Mouse (Mus musculus) embryonic facial prominence, embryonic 13.5 days (tissue): Measurements from ENCODE around the gene Usp17la. TPM values are rescaled to one million over a fixed set of nuclear protein-coding genes. Genes with fewer than 3 reads are reported as not detected.
"Not testable (repeated sequence)": the region's sequence is repeated elsewhere in the genome, so short reads cannot be mapped to it uniquely, and the experiment has no call there.

Experiments
- ATAC-seq: fragments of 200-750 bp; cut with Nextera tagmentation; 2 replicates; pipeline ENCODE4 v1.8.0; 2017; ENCODE audit warnings: low read depth; ENCODE audit not compliant: insufficient number of reproducible peaks, insufficient read depth, low FRiP score, low TSS enrichment
- H3K27ac ChIP-seq: fragments of 300-500 bp; sonication (generic); 2 replicates; pipeline ENCODE4 v1.5.1; 2015; ENCODE audit warnings: moderate library complexity, mild to moderate bottlenecking, inconsistent platforms
- H3K27me3 ChIP-seq: fragments of 300-500 bp; sonication (generic); 2 replicates; pipeline ENCODE4 v1.6.1; 2015; ENCODE audit warnings: mild to moderate bottlenecking, inconsistent platforms
- H3K36me3 ChIP-seq: fragments of 300-500 bp; sonication (generic); 2 replicates; pipeline ENCODE4 v1.6.1; 2015; ENCODE audit warnings: mild to moderate bottlenecking, inconsistent platforms
- H3K4me1 ChIP-seq: fragments of 300-500 bp; sonication (generic); 2 replicates; pipeline ENCODE4 v1.6.1; 2015; ENCODE audit warnings: inconsistent platforms
- H3K4me2 ChIP-seq: fragments of 300-500 bp; sonication (generic); 2 replicates; pipeline ENCODE4 v1.6.1; 2015; ENCODE audit warnings: moderate library complexity, mild to moderate bottlenecking, inconsistent platforms
- H3K4me3 ChIP-seq: fragments of 300-500 bp; sonication (generic); 2 replicates; pipeline ENCODE4 v1.5.1; 2015; ENCODE audit warnings: mild to moderate bottlenecking, inconsistent platforms
- H3K9ac ChIP-seq: fragments of 300-500 bp; sonication (generic); 2 replicates; pipeline ENCODE4 v1.6.1; 2015; ENCODE audit warnings: mild to moderate bottlenecking, inconsistent platforms
- H3K9me3 ChIP-seq: fragments of 300-500 bp; sonication (generic); 2 replicates; pipeline ENCODE4 v1.6.1; 2016; ENCODE audit warnings: inconsistent platforms
- whole genome bisulfite sequencing: fragments of 180-500 bp; shearing (Covaris S2); methylation state at CpG from one replicate; pipeline ENCODE4 v1.1.7; 2015; ENCODE audit warnings: mixed read lengths; 5-methylcytosine and 5-hydroxymethylcytosine counted together
- polyA plus RNA-seq: library from polyadenylated mRNA; unstranded; fragments of >200 nt; fragmentation: Nextera tagmentation; extraction: Ambion mirVana; gene quantifications from 2 replicates; pipeline ENCODE4 v1.2.1, GENCODE M21; 2015

Gene Usp17la
- polyA plus RNA-seq = 0.10 TPM in 1 of 2 replicates, not detected in the other

DNA sequence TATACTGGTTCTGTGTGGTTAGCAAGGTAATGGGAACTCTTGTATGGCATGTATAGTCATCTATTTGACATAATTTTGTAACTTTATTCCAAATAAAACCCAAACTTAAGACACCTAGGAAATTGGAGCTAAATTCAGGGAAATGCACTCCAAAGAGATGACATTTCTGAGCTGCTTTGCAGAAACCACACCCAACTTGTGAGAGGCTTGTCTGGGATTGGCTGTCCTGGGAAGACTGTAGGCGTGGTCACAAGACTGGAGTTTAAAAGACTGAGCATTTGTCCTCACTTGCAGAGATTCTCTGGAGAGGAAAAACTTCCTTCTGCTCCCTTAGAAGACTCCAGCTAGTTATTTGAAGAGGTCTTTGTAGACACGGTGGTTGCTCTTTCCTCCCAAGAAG lies at the start of gene Usp17la:
Gene Usp17la, plus strand, starts transcription at position 301 of the 400 bp plus-strand sequence.
- WGBS = 75% methylated on average over 2 of the region's 2 CpGs

GRCm38 (mm10) chr7:104810335-104810734 lies 46.5 kb upstream of the Usp17la start:
- not testable (repeated sequence) for H3K9me3 ChIP-seq, H3K4me3 ChIP-seq, H3K36me3 ChIP-seq, H3K4me1 ChIP-seq, H3K27me3 ChIP-seq, H3K27ac ChIP-seq, H3K4me2 ChIP-seq, ATAC-seq, H3K9ac ChIP-seq
- WGBS = 84% methylated on average over 8 of the region's 8 CpGs

More for the DNA sequence above, at the start of gene Usp17la:
- not testable (repeated sequence) for H3K4me2 ChIP-seq, H3K9me3 ChIP-seq, H3K27ac ChIP-seq, ATAC-seq, H3K36me3 ChIP-seq, H3K4me3 ChIP-seq, H3K27me3 ChIP-seq, H3K9ac ChIP-seq, H3K4me1 ChIP-seq

GRCm38 (mm10) chr7:104842503-104842902 lies 14.3 kb upstream of the Usp17la start, which contains the start of gene Usp17lb:
Gene Usp17lb (minus strand): TSS chr7:104842603.
- no peaks in the 10 kb centered on the region for H3K9me3 ChIP-seq
- H3K4me1 ChIP-seq = no peaks in the 10 kb centered on the region
- H3K36me3 ChIP-seq = no peaks in the 10 kb centered on the region
- 61% methylated on average over 1 of the region's 1 CpGs for WGBS
- no peaks in the 10 kb centered on the region for H3K27me3 ChIP-seq
- H3K4me2 ChIP-seq = no peak within 1 kb of the TSS
- ATAC-seq = no peak
- no peak within 1 kb of the TSS for H3K27ac ChIP-seq
- H3K4me3 ChIP-seq = no peak within 1 kb of the TSS
- no peak within 1 kb of the TSS for H3K9ac ChIP-seq

- no peaks in the 10 kb centered on the region for H3K36me3 ChIP-seq
- no peak overlapping the region for H3K27ac ChIP-seq
- 74% methylated on average over 1 of the region's 1 CpGs for WGBS
- no peaks in the 10 kb centered on the region for H3K4me1 ChIP-seq
- H3K4me2 ChIP-seq = no peak overlapping the region
- no peaks in the 10 kb centered on the region for H3K27me3 ChIP-seq
- H3K9me3 ChIP-seq = no peaks in the 10 kb centered on the region
- no peak overlapping the region for H3K4me3 ChIP-seq
- no peak for ATAC-seq
- no peak overlapping the region for H3K9ac ChIP-seq
These were observed 13.0 kb upstream of the Usp17la start for GRCm38 (mm10) chr7:104843731-104844287.

DNA sequence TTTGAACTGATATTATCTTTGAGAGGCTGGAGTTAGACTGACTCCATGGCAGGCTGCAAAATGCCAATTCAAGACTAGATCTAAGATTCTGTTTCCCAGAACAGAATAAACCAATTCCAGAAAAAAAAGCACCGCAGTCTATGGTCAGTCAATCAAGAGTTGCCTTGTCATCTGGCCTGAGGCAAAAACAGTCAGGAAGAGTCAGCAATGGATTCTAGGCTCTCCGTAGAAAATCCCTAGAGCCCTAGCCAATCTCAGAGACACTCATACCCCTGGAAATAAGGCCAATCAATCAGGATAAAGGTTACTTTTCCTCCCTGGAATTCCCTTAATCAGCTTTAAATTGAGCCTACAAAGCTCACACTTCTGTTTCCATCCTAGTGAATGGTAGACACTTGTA lies 5.3 kb upstream of the Usp17la start:
- not testable (repeated sequence) for H3K36me3 ChIP-seq, H3K4me2 ChIP-seq, H3K9me3 ChIP-seq, H3K27ac ChIP-seq, H3K27me3 ChIP-seq, ATAC-seq, H3K4me1 ChIP-seq, H3K4me3 ChIP-seq, H3K9ac ChIP-seq
- 31% methylated on average over 2 of the region's 2 CpGs for WGBS

GRCm38 (mm10) chr7:104855248-104855750 lies 1.5 kb upstream of the Usp17la start:
- no peak overlapping the region for H3K9ac ChIP-seq
- H3K9me3 ChIP-seq = no peaks in the 10 kb centered on the region
- no peak for ATAC-seq
- no peak overlapping the region for H3K4me2 ChIP-seq
- no peak overlapping the region for H3K4me3 ChIP-seq
- no peaks in the 10 kb centered on the region for H3K27me3 ChIP-seq
- no peak overlapping the region for H3K27ac ChIP-seq
- no peaks in the 10 kb centered on the region for H3K36me3 ChIP-seq
- no peaks in the 10 kb centered on the region for H3K4me1 ChIP-seq
- 74% methylated on average over 3 of the region's 3 CpGs for WGBS

DNA sequence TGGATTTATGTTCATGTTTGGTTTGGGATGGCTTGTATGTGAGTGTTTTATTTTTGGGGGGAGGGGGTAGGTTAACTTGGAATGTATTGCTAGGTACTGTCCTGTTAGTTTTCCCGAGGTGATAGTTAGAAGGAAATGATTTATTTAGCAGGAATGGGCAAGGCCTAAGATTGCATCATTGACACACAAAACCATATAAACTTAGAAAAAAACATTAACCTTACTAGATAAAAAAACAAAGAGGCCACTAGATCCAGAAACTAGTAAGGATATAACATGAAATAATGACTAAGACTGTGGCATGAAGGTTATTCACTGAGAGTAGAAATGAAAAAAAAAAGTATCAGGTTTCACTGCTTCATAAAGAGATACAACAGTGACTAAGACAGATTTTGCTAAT lies 874 bp downstream of the Usp17la start:
- H3K4me2 ChIP-seq = no peak overlapping the region
- ATAC-seq = no peak
- no peak overlapping the region for H3K27ac ChIP-seq
- H3K9me3 ChIP-seq = no peaks in the 10 kb centered on the region
- no peaks in the 10 kb centered on the region for H3K36me3 ChIP-seq
- no peaks in the 10 kb centered on the region for H3K4me1 ChIP-seq
- WGBS = 67% methylated on average over 1 of the region's 1 CpGs
- no peak overlapping the region for H3K9ac ChIP-seq
- H3K27me3 ChIP-seq = no peaks in the 10 kb centered on the region
- no peak overlapping the region for H3K4me3 ChIP-seq

- no peaks in the 10 kb centered on the region for H3K36me3 ChIP-seq
- WGBS = 82% methylated on average over 3 of the region's 3 CpGs
- H3K27ac ChIP-seq = no peak overlapping the region
- no peaks in the 10 kb centered on the region for H3K4me1 ChIP-seq
- no peak overlapping the region for H3K4me2 ChIP-seq
- H3K27me3 ChIP-seq = no peaks in the 10 kb centered on the region
- no peak overlapping the region for H3K9ac ChIP-seq
- ATAC-seq = no peak
- H3K9me3 ChIP-seq = no peaks in the 10 kb centered on the region
- H3K4me3 ChIP-seq = no peak overlapping the region
These were observed 4.6 kb downstream of the Usp17la start for GRCm38 (mm10) chr7:104861381-104861780.

GRCm38 (mm10) chr7:104877731-104878130 lies 20.9 kb downstream of the Usp17la start, which contains the start of gene Olfr665:
Gene Olfr665 (plus strand): TSS chr7:104878031.
- Histone ChIP-seq H3K4me1 (no peaks in the 10 kb centered on the region), H3K27me3 (no peaks in the 10 kb centered on the region), H3K27ac (no peak within 1 kb of the TSS), H3K9ac (no peak within 1 kb of the TSS), H3K9me3 (no peaks in the 10 kb centered on the region), H3K4me2 (no peak within 1 kb of the TSS), H3K36me3 (no peaks in the 10 kb centered on the region), H3K4me3 (no peak within 1 kb of the TSS)
- no peak for ATAC-seq
- WGBS = 48% methylated on average over 1 of the region's 1 CpGs

DNA sequence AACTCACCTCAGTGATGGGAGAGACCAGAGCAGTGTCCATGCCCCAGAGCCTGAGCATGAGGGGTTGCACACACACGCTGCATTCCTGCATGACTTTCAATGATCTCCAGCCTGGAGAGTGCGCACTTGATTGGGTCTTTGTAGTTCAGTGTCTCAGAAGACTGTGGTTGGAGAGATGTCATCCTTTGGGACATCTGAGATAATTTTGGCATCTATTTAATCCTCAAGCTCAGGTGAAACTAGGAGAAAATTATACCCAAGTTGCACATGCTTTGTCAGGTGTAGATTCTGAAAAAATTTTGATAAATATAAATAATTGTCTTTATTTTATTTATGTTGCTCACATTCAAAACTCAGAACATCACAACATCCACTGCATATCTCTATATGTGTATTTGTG lies 39.0 kb downstream of the Usp17la start, which contains the start of gene Olfr666:
Gene Olfr666, minus strand, starts transcription at position 101 of the 400 bp plus-strand sequence.
- Histone ChIP-seq H3K27me3 (no peaks in the 10 kb centered on the region), H3K27ac (no peak within 1 kb of the TSS), H3K4me1 (no peaks in the 10 kb centered on the region), H3K36me3 (no peaks in the 10 kb centered on the region), H3K9ac (no peak within 1 kb of the TSS), H3K4me2 (no peak within 1 kb of the TSS), H3K4me3 (no peak within 1 kb of the TSS), H3K9me3 (no peaks in the 10 kb centered on the region)
- 88% methylated on average over 2 of the region's 2 CpGs for WGBS
- no peak for ATAC-seq
